Mouse (Mus musculus) yolk sac, embryonic 10.5 days (tissue): ENCODE measurements around the gene Sox6.
A peak's percentile ranks its signal among the peaks of the same experiment; 100 is the strongest.

ENCODE experiments used
- DNase-seq: peaks from one replicate; pipeline ENCODE4 v3.0.0-alpha.2; 2017; ENCODE audit warnings: low spot score

The Sox6 gene

GRCm38 (mm10) chr7:115830938-115831873 is 207.4 kb downstream of the Sox6 start:
- DNase-seq, result no peak

GRCm38 (mm10) chr7:115830366-115830765 is 208.2 kb downstream of the Sox6 start:
- no peak for DNase-seq

- DNase-seq, result no peak
Observed at GRCm38 (mm10) chr7:115829756-115830155, 208.8 kb downstream of the Sox6 start.

GRCm38 (mm10) chr7:115829260-115829659 is 209.3 kb downstream of the Sox6 start:
- DNase-seq, result no peak

- DNase-seq, result no peak
Observed at GRCm38 (mm10) chr7:115825295-115825694, 213.3 kb downstream of the Sox6 start.

GRCm38 (mm10) chr7:115824621-115825256 is 213.9 kb downstream of the Sox6 start:
- DNase-seq, result no peak

GRCm38 (mm10) chr7:115819136-115819535 is 219.5 kb downstream of the Sox6 start:
- DNase-seq, result no peak

- DNase-seq, result no peak
Observed at GRCm38 (mm10) chr7:115803256-115803655, 235.3 kb downstream of the Sox6 start.

- peak; percentile 26 for DNase-seq
Observed at GRCm38 (mm10) chr7:115794139-115794858, 244.3 kb downstream of the Sox6 start.

- DNase-seq, result no peak
Observed at GRCm38 (mm10) chr7:115792841-115793240, 245.8 kb downstream of the Sox6 start.

GRCm38 (mm10) chr7:115789116-115789823 is 249.3 kb downstream of the Sox6 start:
- DNase-seq, result peak; percentile 25

GRCm38 (mm10) chr7:115783982-115784917 is 254.3 kb downstream of the Sox6 start:
- DNase-seq, result no peak

- DNase-seq, result no peak
Observed at GRCm38 (mm10) chr7:115780148-115780547, 258.4 kb downstream of the Sox6 start.

- no peak for DNase-seq
Observed at GRCm38 (mm10) chr7:115779544-115779943, 259.1 kb downstream of the Sox6 start.

- no peak for DNase-seq
Observed at GRCm38 (mm10) chr7:115776736-115777135, 261.9 kb downstream of the Sox6 start.

GRCm38 (mm10) chr7:115776324-115776723 is 262.3 kb downstream of the Sox6 start:
- peak; percentile 30 for DNase-seq

- no peak for DNase-seq
Observed at GRCm38 (mm10) chr7:115766316-115766715, 272.3 kb downstream of the Sox6 start.

GRCm38 (mm10) chr7:115763851-115764250 is 274.7 kb downstream of the Sox6 start:
- no peak for DNase-seq

GRCm38 (mm10) chr7:115758172-115758571 is 280.4 kb downstream of the Sox6 start:
- DNase-seq, result no peak

GRCm38 (mm10) chr7:115755272-115755671 is 283.3 kb downstream of the Sox6 start:
- DNase-seq, result no peak

GRCm38 (mm10) chr7:115754216-115754615 is 284.4 kb downstream of the Sox6 start:
- no peak for DNase-seq
